Mouse (Mus musculus): ENCODE measurements at regions not wholly inside any gene's neighbourhood (a gene's known extent, or its start where the extent isn't known, plus 50 kb on each side); places are given as distances from the start of the nearest gene placed in this dataset.

DNA sequence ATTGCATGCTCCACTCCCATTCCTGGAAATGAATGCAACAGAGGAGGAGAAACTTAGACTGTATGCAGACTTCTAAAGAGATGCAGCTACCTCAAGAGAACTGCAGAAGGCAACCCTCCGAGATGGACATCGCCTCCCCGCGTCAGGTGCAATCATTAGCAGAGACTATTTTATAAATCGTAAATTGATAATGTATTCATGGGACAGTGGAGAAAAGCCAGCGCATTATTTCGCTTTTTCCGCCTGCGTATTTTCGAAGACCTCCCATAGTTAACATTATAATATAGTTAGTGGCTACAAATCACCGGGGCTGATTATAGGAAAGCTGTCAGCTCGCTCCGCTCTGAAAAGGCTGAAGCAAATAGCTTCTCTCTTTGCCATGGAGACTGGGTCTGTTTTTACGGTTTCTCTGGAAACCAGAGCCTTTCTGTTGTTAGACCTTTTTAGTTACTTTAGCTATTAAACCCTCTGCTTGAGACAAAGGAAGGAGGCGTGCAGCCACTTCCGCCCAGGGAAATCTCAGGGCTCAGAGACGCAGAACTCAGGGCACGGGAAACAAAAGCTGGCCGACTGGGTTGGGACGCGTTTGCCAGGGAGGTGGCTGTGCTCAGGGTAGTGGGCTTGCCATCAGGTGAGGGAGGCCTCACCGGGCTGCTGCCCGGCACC, 113.0 kb upstream of the A230072I06Rik start:
- TF ChIP-seq POLR2A (IDR thresholded peaks at IDR 0.05; ENCODE audit: extremely low read depth, insufficient read depth, low read length) = no peak
- no peak for TF ChIP-seq CTCF (IDR thresholded peaks at IDR 0.05; ENCODE audit: low read depth, low read length)
